35 mouse cellular contexts compared by ENCODE assay signal in genomic region chr2:158313089-158313488, GRCm38 (mm10). TPM values are rescaled to one million over a fixed set of nuclear protein-coding genes. Genes with fewer than 3 reads are reported as not detected.
A peak's percentile ranks its signal among the peaks of the same experiment; 100 is the strongest.
DNase-seq lines count a peak whose midpoint lies in the region; ATAC-seq and TF ChIP-seq lines count a peak whose summit lies in the region.
"Had no signal": no experiment of that assay in that cellular context is flagged by ENCODE, and none has a peak within 500 bp of the region (broad histone marks: within the 10 kb centered on the region; RNA-seq: fewer than 3 reads in every experiment).

No protein-coding gene starts in this region.

- no peaks in the 10 kb centered on the region for H3K27me3 ChIP-seq in thymus, adult 2 months (ENCODE audit: control insufficient read depth, insufficient read depth, low read length)
- H3K27me3 ChIP-seq: embryonic facial prominence, embryonic 15.5 days; heart, embryonic 12.5 days; hindbrain, embryonic 12.5 days; limb, embryonic 15.5 days; midbrain, embryonic 13.5 days; neural tube, embryonic 12.5 days; stomach, embryonic 15.5 days had no signal

- intact Hi-C loops in heart, postnatal 25 days (cut with DNase I), result no loop called here

- peak; percentile 28 for DNase-seq in kidney, adult 9 months
- DNase-seq in kidney, adult 11 months, result no peak
- DNase-seq in thymus, adult 2 months, result no peak
- no peak for DNase-seq in thymus, adult 18-20 months
- DNase-seq in embryo, embryonic 10 days (ENCODE audit: low spot score), result no peak
- DNase-seq in ovary, postnatal 10 days (ENCODE audit: low spot score), result no peak
- DNase-seq in heart, postnatal 25 days (ENCODE audit: low spot score), result no peak
- DNase-seq: adrenal gland, adult 8-10 months; cerebellum, adult 2 months; cerebellum, postnatal 36 days; heart, adult 11 months; heart, postnatal 10 days; layer of hippocampus, adult 9-11 months; lung, adult 18-20 months; lung, postnatal 14 days; retina, postnatal 1 day had no signal

- no peak overlapping the region for H3K4me3 ChIP-seq in thymus, adult 2 months (ENCODE audit: control insufficient read depth, insufficient read depth, low read length)
- H3K4me3 ChIP-seq: embryonic facial prominence, embryonic 15.5 days; heart, embryonic 12.5 days; hindbrain, embryonic 12.5 days; left cerebral cortex, adult 2 months; limb, embryonic 15.5 days; megakaryocyte, embryonic 14.5 days; midbrain, embryonic 13.5 days; neural tube, embryonic 12.5 days; stomach, embryonic 15.5 days had no signal

- no peak for TF ChIP-seq CTCF in thymus, adult 2 months (IDR thresholded peaks at IDR 0.05; ENCODE audit: borderline replicate concordance, control insufficient read depth, extremely low read depth, insufficient read depth, low read length, poor library complexity)

- H3K4me1 ChIP-seq in thymus, adult 2 months (replicated peaks; ENCODE audit: control insufficient read depth, insufficient read depth, low read length), result peaks cover 23% of the 10 kb centered on the region
- H3K4me1 ChIP-seq: embryonic facial prominence, embryonic 15.5 days; neural tube, embryonic 12.5 days; stomach, embryonic 15.5 days had no signal

- no peaks in the 10 kb centered on the region for H3K36me3 ChIP-seq in thymus, adult 2 months (ENCODE audit: control insufficient read depth, insufficient read depth, low read length)
- H3K36me3 ChIP-seq: embryonic facial prominence, embryonic 15.5 days; heart, embryonic 12.5 days; hindbrain, embryonic 12.5 days; limb, embryonic 15.5 days; midbrain, embryonic 13.5 days; neural tube, embryonic 12.5 days; stomach, embryonic 15.5 days had no signal

- ATAC-seq in granulocyte monocyte progenitor cell, adult 5-6 weeks (replicated peaks; ENCODE audit: poor library complexity, severe bottlenecking), result peak; percentile 12; the same call in 1 of the 2 replicates
- ATAC-seq: forebrain, embryonic 14.5 days; midbrain, embryonic 13.5 days had no signal

- peak overlapping the region; percentile 84; the same call in 1 of the 2 replicates for H3K27ac ChIP-seq in thymus, adult 2 months (ENCODE audit: control insufficient read depth, insufficient read depth, low read length)
- H3K27ac ChIP-seq: embryonic facial prominence, embryonic 15.5 days; hindbrain, embryonic 12.5 days; left cerebral cortex, adult 2 months; limb, embryonic 15.5 days; midbrain, embryonic 13.5 days; neural tube, embryonic 12.5 days; stomach, embryonic 15.5 days had no signal

- no peak for TF ChIP-seq POLR2A in thymus, adult 2 months (IDR thresholded peaks at IDR 0.05; ENCODE audit: control insufficient read depth, extremely low read depth, insufficient read depth, low read length, poor library complexity)

- WGBS in thymus, adult 2 months, result 3% methylated on average over 1 of the region's 1 CpGs

RNA-seq across cellular contexts. Expression of gene Lbp, which starts 6.8 kb away (rescaled TPM):
- polyA plus RNA-seq in thymus, adult 2 months (2012; rRNA removed), result 6.2 and 12.1 TPM in 2 replicates
- 84.4 and 140 TPM in 2 replicates for total RNA-seq in granulocyte monocyte progenitor cell, adult 5-6 weeks (2014; fragmentation: Nextera tagmentation)
- 200 and 215 TPM in 2 replicates for total RNA-seq in granulocyte monocyte progenitor cell, adult 5-6 weeks (2017)
- 1 to 10 TPM; 5.4 to 6.4 TPM for total RNA-seq in heart, postnatal 25 days (2021)
- total RNA-seq: MEL had no signal

RNA-seq across cellular contexts. Expression of gene Bpi, which starts 55.2 kb away (rescaled TPM):
- 0.06 and 0.32 TPM in 2 replicates for polyA plus RNA-seq in thymus, adult 2 months (2012; rRNA removed)
- not detected in 2 replicates for total RNA-seq in granulocyte monocyte progenitor cell, adult 5-6 weeks (2014; fragmentation: Nextera tagmentation)
- total RNA-seq in granulocyte monocyte progenitor cell, adult 5-6 weeks (2017), result not detected in 2 replicates
- total RNA-seq in heart, postnatal 25 days (2021), result not detected
- total RNA-seq: adrenal gland, adult 8-10 months; gastrocnemius, adult 8-10 months; heart, postnatal 10 days; left cerebral cortex, adult 2 months; left cerebral cortex, postnatal 36 days; MEL; monocyte, adult 5-6 weeks had no signal
- polyA plus RNA-seq: cerebellum, adult 2 months; embryonic facial prominence, embryonic 15.5 days; forebrain, embryonic 14.5 days; frontal cortex, adult 2 months; heart, embryonic 12.5 days; hindbrain, embryonic 12.5 days; kidney, embryonic 16.5 days; large intestine, adult 2 months; limb, embryonic 15.5 days; midbrain, embryonic 13.5 days; neural tube, embryonic 12.5 days; stomach, embryonic 15.5 days; urinary bladder, adult 2 months had no signal

Comparison
In these comparisons a context has a peak if more than half of its experiments do, and no peak if none do; other contexts are left out.
1. RNA of gene Lbp, which starts 6.8 kb away (total RNA-seq): 84.4 to 215 TPM in granulocyte monocyte progenitor cell, adult 5-6 weeks; 5.4 to 6.4 TPM in heart, postnatal 25 days; every median in the first group is over 10 times any median in the second.